Comparison of ENCODE assay signal across 8 mouse cellular contexts in genomic region chr5:74093556-74094428, GRCm38 (mm10). TPM values are rescaled to one million over a fixed set of nuclear protein-coding genes. Genes with fewer than 3 reads are reported as not detected.
DNase-seq lines count a peak whose midpoint lies in the region; ATAC-seq and TF ChIP-seq lines count a peak whose summit lies in the region.

No protein-coding gene starts in this region.

- H3K9ac ChIP-seq in kidney, embryonic 15.5 days, result peak overlapping the region; percentile 97
- peak overlapping the region; percentile 94 for H3K9ac ChIP-seq in hindbrain, embryonic 14.5 days
- peak overlapping the region; percentile 98 for H3K9ac ChIP-seq in midbrain, embryonic 16.5 days (ENCODE audit: low read depth, low read length)

- peak overlapping the region; percentile 91 for H3K4me3 ChIP-seq in kidney, embryonic 15.5 days (replicated peaks)
- peak overlapping the region; percentile 87 for H3K4me3 ChIP-seq in bone marrow, adult 2 months (replicated peaks; ENCODE audit: control insufficient read depth, low read depth, low read length)
- H3K4me3 ChIP-seq in hindbrain, embryonic 14.5 days (replicated peaks; ENCODE audit: low read length), result peak overlapping the region; percentile 79
- peak overlapping the region; percentile 88 for H3K4me3 ChIP-seq in midbrain, embryonic 16.5 days (ENCODE audit: low read depth, low read length)

- WGBS in kidney, embryonic 15.5 days, result 25% methylated on average over 11 of the region's 11 CpGs
- WGBS in bone marrow, adult 2 months, result 25% methylated on average over 11 of the region's 11 CpGs
- WGBS in hindbrain, embryonic 14.5 days, result 22% methylated on average over 11 of the region's 11 CpGs
- 29% methylated on average over 11 of the region's 11 CpGs for WGBS in midbrain, embryonic 16.5 days

- peaks cover 18% of the 10 kb centered on the region for H3K4me1 ChIP-seq in kidney, embryonic 15.5 days
- no peaks in the 10 kb centered on the region for H3K4me1 ChIP-seq in bone marrow, adult 2 months (ENCODE audit: control insufficient read depth, insufficient read depth, low read length)
- peaks cover 17% of the 10 kb centered on the region for H3K4me1 ChIP-seq in hindbrain, embryonic 14.5 days (replicated peaks; ENCODE audit: control insufficient read depth, insufficient read depth, low read length)
- peaks cover 18% of the 10 kb centered on the region for H3K4me1 ChIP-seq in midbrain, embryonic 16.5 days (ENCODE audit: control insufficient read depth, insufficient read depth, low read length)

- H3K27me3 ChIP-seq in kidney, embryonic 15.5 days, result no peaks in the 10 kb centered on the region
- H3K27me3 ChIP-seq in hindbrain, embryonic 14.5 days (ENCODE audit: control insufficient read depth, insufficient read depth, low read length), result no peaks in the 10 kb centered on the region
- no peaks in the 10 kb centered on the region for H3K27me3 ChIP-seq in midbrain, embryonic 16.5 days (ENCODE audit: control insufficient read depth, insufficient read depth, low read depth, low read length)

- peak overlapping the region; percentile 91 for H3K27ac ChIP-seq in kidney, embryonic 15.5 days
- no peak overlapping the region for H3K27ac ChIP-seq in bone marrow, adult 2 months (ENCODE audit: control insufficient read depth, insufficient read depth, low read depth, low read length, poor library complexity)
- peak overlapping the region; percentile 84 for H3K27ac ChIP-seq in hindbrain, embryonic 14.5 days
- H3K27ac ChIP-seq in midbrain, embryonic 16.5 days (ENCODE audit: low read length), result peak overlapping the region; percentile 85

- no peaks in the 10 kb centered on the region for H3K9me3 ChIP-seq in kidney, embryonic 15.5 days (replicated peaks)
- H3K9me3 ChIP-seq in hindbrain, embryonic 14.5 days (ENCODE audit: control insufficient read depth, low read length), result no peaks in the 10 kb centered on the region
- no peaks in the 10 kb centered on the region for H3K9me3 ChIP-seq in midbrain, embryonic 16.5 days (replicated peaks; ENCODE audit: control insufficient read depth, low read length, poor library complexity, severe bottlenecking)

- peak overlapping the region; percentile 62 for H3K4me2 ChIP-seq in kidney, embryonic 15.5 days
- H3K4me2 ChIP-seq in hindbrain, embryonic 14.5 days (replicated peaks), result peak overlapping the region; percentile 95
- peak overlapping the region; percentile 67 for H3K4me2 ChIP-seq in midbrain, embryonic 16.5 days (ENCODE audit: low read length)

- TF ChIP-seq CTCF in bone marrow, adult 2 months (IDR thresholded peaks at IDR 0.05; ENCODE audit: control insufficient read depth, insufficient read depth, low read length), result no peak

- peaks cover 39% of the 10 kb centered on the region for H3K36me3 ChIP-seq in kidney, embryonic 15.5 days
- peaks cover 34% of the 10 kb centered on the region for H3K36me3 ChIP-seq in hindbrain, embryonic 14.5 days (replicated peaks; ENCODE audit: control insufficient read depth, insufficient read depth)
- H3K36me3 ChIP-seq in midbrain, embryonic 16.5 days (ENCODE audit: control insufficient read depth, insufficient read depth, low read length), result peaks cover 3% of the 10 kb centered on the region; the same call in 1 of the 2 replicates

- ATAC-seq in kidney, embryonic 15.5 days (replicated peaks; ENCODE audit: low FRiP score), result no peak
- ATAC-seq in hindbrain, embryonic 14.5 days (ENCODE audit: low FRiP score), result no peak
- ATAC-seq in midbrain, embryonic 16.5 days, result no peak
- no peak for ATAC-seq in granulocyte monocyte progenitor cell, adult 5-6 weeks (replicated peaks; ENCODE audit: poor library complexity, severe bottlenecking)

- DNase-seq in kidney, postnatal 25 days, result no peak
- DNase-seq in hindbrain, embryonic 14.5 days (ENCODE audit: low spot score), result no peak
- no peak for DNase-seq in cerebellum, adult 11-12 months
- no peak for DNase-seq in frontal cortex, postnatal 10 days (ENCODE audit: low spot score in 2 of 2)

- no peak for TF ChIP-seq POLR2A in bone marrow, adult 2 months (IDR thresholded peaks at IDR 0.05; ENCODE audit: borderline replicate concordance, control insufficient read depth, low read depth, low read length)

RNA-seq across cellular contexts. Expression of gene Usp46, which starts 25.6 kb away (rescaled TPM):
- polyA plus RNA-seq in kidney, embryonic 15.5 days (2015; fragmentation: Nextera tagmentation; extraction: Ambion mirVana), result 28.4 and 29.4 TPM in 2 replicates
- 17.6 and 17.8 TPM in 2 replicates for polyA plus RNA-seq in bone marrow, adult 2 months (2011; ENCODE audit: insufficient read depth, insufficient read length, low replicate concordance, missing spikeins)
- polyA plus RNA-seq in hindbrain, embryonic 14.5 days (2014; fragmentation: Nextera tagmentation; extraction: Ambion mirVana), result 41.1 and 48.7 TPM in 2 replicates
- 38.5 and 40.0 TPM in 2 replicates for polyA plus RNA-seq in midbrain, embryonic 16.5 days (2015; fragmentation: Nextera tagmentation; extraction: Ambion mirVana)
- 8.4 and 11.9 TPM in 2 replicates for total RNA-seq in granulocyte monocyte progenitor cell, adult 5-6 weeks (2014; fragmentation: Nextera tagmentation)
- total RNA-seq in granulocyte monocyte progenitor cell, adult 5-6 weeks (2017), result 10.9 and 26.9 TPM in 2 replicates
